Mouse (Mus musculus): ENCODE results near the gene Col26a1.

DNA sequence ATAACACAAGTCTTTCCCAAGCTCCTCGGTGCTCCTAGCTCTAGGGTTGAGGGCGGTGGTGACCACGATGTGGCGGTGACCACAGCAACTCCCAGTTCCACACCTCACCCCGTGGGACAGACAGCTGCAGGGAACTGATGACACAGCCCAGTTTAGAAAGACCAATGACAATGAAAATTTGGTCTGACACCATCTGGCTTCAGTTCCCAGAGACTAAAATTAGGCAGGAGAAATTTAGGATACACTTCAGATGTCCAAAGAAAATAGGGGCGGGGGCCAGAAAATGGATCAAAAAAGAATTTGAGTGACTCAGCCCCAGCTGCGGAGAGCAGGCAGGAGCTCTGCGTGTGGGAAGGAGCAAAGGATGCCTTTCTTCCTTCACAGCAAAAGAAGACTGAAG lies 98.5 kb downstream of the Col26a1 start:
- TF ChIP-seq POLR2AphosphoS2 (IDR thresholded peaks at IDR 0.05; ENCODE audit: insufficient read length, low read depth) (no peak), REST (IDR thresholded peaks at IDR 0.05; ENCODE audit: insufficient read depth, insufficient read length) (no peak), MAX (IDR thresholded peaks at IDR 0.05; ENCODE audit: low read depth) (no peak), POLR2A (IDR thresholded peaks at IDR 0.05; ENCODE audit: insufficient read length, low read depth) (no peak)

Measured in myocyte (in vitro differentiated cells).